Mouse (Mus musculus): Measurements from ENCODE around the gene Osbpl2.
"Not testable (repeated sequence)": the region's sequence is repeated elsewhere in the genome, so short reads cannot be mapped to it uniquely, and the experiment has no call there.

Gene Osbpl2

DNA sequence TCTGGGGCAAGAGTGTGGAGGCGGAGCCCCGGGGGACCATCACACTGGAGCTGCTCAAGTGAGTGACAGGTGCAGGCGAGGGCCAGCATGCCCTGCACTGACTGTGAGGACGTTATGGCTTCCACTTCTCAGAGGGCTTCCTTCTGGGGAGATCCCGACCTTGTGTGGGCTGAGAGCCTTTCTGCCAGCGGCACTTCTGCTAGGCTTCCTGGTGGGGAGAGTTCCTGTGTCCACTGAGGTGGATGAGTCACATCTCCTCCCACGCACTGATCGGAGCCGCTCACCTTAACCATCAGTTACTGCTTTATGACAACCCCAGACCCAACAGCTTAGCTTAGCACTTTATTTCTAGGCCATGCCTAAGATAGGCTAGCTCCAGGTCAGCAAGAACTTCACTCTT is 29.4 kb downstream of the Osbpl2 start:
- no peak for DNase-seq (ENCODE audit: low spot score in 2 of 2)

DNA sequence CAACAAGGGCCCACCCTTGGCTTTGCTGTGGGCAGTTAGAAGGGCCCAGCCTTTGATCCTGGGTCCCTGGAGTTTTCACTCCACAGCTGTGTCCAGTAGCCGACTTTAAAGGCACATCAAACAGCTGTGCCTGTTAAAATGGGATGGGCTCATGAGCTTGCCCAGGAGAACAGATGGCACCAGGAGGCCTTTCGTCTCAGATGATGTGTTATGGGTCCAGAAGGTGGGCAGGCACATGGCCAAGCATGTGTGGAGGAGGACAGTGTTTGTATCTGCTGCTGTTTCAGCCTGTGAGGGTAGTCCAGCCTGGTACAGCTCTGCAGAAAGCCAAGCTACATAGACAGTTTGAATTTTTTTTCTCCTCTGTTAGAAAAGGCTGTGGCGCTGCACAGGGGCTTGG is 35.7 kb downstream of the Osbpl2 start:
- no peak for DNase-seq (ENCODE audit: low spot score in 2 of 2)

DNA sequence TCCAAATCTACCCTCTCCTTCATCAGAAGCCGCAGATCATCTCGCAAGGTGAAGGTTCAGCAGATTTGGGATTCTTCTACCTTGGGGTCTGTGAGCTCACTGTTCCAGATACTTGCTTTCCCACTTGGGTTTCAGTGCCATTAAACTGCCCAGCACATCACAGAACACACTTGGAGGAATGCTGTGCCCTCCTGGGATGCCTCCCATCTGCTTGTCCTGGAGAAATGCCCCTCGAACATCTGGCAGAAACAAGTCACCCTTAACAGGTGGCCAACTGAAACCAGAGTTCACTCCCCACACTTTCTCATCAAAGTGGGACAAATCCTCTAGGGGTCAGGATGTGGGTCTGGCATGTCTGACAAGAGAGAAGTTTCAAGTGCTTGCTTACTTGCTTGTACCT is 39.5 kb downstream of the Osbpl2 start:
- no peak for DNase-seq (ENCODE audit: low spot score in 2 of 2)

DNA sequence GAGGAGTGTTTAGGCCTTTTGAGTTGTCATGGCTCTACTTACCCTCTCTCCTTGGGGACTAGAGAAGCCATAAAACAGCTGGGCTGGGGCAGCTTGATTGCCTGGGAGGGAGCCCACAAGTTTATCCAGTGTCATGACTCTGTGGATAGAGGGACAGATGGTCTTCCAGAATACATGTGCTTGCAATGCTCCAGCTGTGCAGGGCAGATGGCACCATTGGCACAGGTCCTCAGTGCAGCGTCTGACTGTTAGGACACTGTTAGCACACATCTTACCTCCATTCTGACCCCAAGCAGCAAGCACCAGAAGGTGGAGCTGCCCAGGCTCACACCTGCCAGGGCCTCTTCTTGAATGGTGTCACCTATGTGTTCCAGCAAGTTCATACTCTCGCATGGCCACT is 46.7 kb downstream of the Osbpl2 start:
- no peak for DNase-seq (ENCODE audit: low spot score in 2 of 2)

DNA sequence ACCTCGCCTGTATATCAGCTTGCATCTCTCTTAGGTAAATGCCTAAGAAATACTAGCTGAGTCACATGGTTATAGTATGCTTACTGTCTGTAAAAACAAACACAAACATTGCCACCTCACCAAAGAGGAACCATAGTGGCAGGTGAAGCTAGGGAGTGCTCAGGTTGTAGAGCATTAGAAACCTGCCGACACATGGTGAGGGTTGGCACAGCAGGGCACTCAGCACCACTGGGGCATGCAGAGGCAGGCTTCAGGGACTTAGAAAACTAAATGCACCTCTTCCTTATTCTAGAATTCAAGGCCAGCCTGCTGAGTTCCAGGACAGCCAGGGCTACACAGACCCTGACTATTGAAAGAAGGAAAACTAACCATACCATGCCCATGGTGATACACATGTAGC is 47.8 kb downstream of the Osbpl2 start:
- no peak for DNase-seq (ENCODE audit: low spot score in 2 of 2)

DNA sequence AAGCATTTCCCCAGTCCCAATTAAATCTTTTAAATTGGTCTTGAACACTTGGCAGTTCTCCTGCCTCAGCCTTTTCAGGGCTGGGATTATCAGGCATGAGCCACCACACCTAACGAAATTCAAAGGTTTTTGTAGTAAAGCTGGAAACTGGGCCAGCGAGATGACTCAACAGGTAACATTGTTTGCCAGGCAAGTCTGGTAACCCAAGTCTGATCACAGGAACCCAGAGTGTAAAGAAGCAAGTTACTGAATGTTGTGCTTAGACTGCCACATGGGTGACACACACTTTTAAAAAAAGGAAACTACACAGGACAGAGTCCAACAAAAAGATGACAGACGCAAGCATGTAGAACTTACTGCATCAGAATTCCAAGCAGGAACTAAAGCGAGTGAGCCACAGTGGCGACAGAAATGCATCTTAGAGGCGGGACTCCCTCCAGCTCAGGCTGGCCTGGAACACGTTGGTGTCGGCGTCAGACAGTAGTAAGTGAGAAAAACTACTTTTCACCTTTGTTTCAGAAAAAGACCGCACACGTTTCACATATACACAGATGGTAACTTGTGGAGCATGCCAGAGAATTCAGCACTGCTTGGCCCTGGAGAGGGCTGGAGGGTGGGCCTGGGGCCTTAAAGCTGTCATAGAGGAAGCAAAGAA is 51.2 kb downstream of the Osbpl2 start:
- DNase-seq (ENCODE audit: low spot score in 2 of 2): no peak

DNA sequence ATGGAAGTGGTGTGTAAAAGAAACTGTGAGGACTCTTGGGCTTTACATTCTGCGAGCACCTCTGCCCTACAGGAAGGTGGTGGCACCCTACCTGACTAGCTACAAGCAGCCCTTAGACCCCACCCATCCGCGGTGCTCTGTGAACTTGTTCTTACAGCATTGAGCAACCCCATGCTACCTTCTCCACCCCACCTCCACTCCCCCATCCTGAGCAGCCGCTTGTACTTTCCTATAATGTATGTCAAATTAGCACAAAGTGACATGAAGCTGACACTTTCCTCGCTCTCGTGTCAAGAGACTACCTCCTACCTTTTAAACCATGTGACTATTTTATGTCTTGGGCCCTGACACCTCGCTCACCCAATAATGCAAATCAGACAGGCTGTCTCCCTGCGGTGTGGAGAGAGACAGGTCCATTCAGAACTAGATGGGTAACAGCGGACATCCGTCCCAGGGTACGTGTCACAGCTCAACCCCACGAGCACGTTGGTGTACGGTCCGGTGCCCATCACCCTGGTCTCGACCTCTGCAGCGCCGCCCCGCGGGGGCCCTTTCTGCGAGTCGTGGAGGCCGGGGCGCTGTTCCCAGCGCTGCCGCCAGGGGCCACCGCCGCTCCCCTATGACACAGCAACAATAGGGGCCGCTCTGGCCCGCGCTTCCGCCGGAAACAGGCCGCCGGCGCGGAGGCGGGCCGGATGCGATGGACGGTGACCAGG is 51.9 kb downstream of the Osbpl2 start, which contains the start of gene Adrm1:
Adrm1 (plus strand) TSS at position 680 of the 716 bp plus-strand sequence.
- DNase-seq (ENCODE audit: low spot score in 2 of 2): peak; percentile 96 to 99

DNA sequence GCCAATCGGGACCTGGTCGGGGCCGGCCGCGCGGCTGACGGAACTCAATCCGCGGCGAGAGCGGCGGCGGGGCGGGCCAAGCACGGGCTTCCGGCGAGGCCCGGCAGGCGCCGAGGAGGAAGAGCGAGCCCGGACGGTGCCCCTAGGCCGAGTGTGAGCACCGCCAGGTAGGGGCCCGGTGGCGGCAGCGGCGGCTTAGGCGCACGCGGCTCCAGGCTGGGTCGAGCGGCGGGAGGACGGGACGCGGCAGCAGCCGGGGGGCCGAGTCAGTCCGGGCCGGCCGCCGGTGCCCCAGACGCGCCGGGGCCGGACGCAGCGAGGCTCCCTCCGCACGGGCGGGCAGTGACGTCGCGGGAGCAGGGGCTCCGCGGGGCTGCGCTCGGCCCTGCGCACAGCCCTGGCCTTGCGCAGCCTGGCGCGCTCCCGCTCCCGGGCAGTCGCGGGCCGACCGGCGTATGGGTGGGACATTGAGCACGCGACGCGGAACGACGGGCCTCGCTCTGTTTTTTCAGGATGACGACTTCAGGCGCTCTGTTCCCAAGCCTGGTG is 52.5 kb downstream of the Osbpl2 start:
- no peak for DNase-seq (ENCODE audit: low spot score in 2 of 2)

DNA sequence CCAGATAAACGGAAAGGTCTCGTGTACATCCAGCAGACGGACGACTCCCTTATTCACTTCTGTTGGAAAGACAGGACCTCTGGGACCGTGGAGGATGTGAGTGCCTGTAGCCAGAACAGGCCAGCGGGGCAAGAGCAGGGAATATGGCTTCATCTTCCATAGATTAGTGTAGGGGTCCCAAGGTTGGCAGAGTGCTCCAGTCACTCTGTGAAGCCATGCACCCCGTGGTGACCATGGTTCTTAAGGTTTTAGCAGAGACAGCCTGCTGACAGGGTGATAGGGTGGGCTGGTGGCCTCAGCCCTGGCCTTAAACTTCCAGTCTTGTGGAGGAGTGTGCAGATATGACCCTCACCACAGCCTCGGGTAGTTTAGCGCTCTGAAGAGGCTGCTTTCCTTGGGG is 53.0 kb downstream of the Osbpl2 start:
- no peak for DNase-seq (ENCODE audit: low spot score in 2 of 2)

DNA sequence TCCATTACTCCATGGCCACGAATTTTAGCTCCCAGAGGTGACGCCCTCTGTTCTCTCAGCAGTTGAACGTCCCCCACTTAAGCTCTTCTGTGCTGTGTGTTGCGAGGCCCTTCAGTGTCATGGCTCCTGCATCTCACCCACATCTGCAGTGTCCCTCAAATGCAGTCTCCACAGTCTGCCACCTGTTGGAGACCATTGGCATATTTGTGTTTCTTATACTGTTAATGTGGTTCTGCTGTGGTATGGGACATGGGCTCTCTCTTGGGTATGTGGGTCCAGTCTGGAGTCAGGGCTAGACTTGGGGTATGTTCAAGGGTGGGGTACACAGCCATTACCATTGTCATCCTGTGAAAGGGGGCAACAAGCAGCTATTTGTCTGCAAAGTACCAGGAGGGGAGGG is 54.1 kb downstream of the Osbpl2 start:
- DNase-seq (ENCODE audit: low spot score in 2 of 2): no peak

DNA sequence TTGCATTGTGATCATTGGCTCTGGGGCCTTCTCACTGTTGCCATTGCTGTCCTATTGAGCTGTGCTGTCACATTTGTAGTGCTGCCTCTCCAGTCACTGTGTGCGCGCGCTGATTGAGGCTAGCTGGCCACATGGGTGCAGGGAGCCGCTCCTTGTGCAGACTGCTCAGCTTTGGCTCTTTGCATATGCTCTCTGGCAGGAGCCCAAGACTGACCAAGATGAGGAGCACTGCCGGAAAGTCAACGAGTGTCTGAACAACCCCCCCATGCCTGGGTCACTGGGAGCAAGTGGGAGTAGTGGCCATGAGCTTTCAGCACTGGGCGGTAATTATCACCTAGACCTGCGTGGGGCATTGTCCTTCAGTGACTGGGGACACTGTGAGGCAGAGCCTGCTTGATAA is 54.6 kb downstream of the Osbpl2 start:
- DNase-seq (ENCODE audit: low spot score in 2 of 2): not testable (repeated sequence)

DNA sequence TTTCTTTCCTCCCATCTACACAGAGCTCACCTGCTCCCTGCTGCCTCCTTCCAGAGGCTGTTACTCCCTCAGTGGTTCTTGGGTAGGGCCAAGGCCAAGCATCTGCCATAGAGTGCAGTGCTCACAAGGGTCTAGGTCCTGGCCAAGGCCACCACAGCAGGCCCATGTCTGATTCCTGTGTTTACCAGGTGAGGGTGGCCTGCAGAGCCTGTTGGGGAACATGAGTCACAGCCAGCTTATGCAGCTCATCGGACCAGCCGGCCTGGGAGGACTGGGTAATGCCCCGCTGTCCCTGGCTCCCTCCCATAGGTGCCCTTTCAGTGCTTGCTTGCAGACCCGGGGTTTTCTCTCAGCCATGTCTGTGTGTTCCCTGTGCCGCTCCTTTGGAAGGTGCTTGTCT is 55.0 kb downstream of the Osbpl2 start:
- no peak for DNase-seq (ENCODE audit: low spot score in 2 of 2)

DNA sequence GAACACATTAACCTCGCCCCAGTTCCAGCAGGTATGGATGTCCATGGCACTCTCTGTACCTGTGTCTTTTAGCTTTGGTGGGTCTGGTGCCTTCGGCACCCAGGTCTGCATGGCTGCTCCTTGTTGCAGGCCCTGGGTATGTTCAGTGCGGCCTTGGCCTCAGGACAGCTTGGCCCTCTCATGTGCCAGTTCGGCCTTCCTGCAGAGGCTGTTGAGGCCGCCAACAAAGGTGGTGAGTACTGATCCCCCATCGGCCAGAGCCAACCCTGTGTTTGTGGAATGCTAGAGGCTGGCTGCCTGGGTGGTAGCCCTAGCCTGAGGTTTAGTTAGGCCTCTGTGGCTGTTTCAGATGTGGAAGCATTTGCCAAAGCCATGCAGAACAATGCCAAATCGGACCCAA is 56.6 kb downstream of the Osbpl2 start:
- DNase-seq (ENCODE audit: low spot score in 2 of 2): no peak

DNA sequence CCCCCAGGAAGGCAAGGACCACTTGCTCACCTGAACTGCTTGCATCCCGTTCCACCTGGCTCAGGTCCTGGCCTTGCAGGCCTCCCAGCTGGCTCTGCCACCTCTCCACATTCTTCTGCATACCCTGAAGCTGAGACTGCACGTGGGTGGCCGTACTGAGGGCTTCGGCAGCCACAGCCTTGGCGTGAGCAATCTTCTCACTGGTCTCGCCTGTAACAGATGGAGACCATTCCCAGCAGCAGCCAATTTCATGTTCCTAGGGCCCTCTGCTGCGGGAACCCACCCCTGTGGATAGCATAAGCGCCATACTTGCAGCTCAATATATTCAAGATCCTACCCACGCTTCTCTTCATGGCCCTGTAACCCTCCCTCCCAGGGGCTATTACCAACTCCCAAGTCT is 62.4 kb downstream of the Osbpl2 start:
- no peak for DNase-seq (ENCODE audit: low spot score in 2 of 2)

DNA sequence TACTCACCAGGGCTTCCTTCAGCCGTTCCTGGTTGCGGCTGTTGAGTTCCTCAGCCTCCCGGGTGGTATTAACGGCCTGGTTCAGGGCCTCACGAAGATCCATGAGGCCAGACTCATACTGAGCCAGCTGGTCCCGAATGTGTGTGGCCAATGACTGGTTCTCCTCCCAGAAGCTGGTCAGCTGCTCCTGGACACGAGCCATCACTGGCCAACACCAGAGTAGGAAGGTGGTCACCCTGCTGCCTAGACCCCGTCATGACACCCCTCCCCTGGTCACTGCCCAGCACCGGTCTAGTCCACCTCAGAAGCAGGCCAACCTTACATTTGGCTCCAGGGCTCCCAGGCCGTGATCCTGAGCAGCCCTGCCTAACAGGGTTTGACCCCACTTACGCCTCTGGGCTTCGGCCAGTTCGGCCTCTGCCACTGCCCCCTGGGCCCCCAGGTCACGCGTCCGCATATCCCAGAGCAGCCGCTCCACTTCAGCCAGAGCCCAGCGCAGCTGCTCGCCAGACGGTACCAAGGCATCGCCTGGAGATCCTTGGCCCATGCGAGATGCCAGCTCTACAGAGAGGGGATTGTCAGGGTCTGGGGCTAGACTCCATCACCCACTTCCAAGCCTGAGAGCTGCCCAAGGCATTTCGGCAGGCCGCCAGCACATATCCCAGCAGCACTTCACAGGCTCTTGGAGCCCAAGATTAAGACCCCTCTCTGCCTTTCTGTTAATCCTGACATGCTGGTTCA is 65.1 kb downstream of the Osbpl2 start:
- no peak for DNase-seq (ENCODE audit: low spot score in 2 of 2)

DNA sequence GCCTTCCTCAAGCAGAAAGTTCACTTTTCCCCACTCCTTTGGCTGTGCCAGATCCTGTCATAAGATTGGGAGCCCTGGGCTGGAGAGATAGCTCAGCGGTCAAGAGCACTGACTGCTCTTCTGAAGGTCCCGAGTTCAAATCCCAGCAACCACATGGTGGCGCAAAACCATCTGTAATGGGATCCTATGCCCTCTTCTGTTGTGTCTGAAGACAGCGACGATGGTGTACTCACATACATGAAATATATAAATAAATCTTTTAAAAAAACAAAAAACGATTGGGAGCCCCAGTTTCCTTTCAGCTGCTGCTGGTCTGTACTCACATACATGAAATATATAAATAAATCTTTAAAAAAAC is 65.6 kb downstream of the Osbpl2 start:
- DNase-seq (ENCODE audit: low spot score in 2 of 2): no peak

DNA sequence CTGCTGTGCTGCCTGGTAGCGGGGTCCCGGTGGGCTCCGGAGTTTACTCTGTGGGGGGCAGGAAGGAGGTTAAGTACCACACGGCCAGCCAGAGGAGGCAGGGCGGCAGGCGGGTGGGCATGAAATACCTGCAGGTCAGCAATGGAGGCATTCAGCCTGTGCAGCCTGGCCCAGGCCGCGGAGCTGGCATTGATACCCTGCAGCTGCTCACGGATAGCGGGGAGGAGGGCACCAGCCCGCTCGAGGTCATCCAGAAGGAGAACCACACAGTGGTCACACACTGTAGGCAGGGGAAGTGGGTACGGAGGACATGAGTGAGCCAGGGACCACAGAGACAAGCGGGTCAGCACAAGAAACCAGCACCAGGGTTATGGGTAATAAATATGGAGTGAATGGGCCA is 66.6 kb downstream of the Osbpl2 start:
- no peak for DNase-seq (ENCODE audit: low spot score in 2 of 2)

DNA sequence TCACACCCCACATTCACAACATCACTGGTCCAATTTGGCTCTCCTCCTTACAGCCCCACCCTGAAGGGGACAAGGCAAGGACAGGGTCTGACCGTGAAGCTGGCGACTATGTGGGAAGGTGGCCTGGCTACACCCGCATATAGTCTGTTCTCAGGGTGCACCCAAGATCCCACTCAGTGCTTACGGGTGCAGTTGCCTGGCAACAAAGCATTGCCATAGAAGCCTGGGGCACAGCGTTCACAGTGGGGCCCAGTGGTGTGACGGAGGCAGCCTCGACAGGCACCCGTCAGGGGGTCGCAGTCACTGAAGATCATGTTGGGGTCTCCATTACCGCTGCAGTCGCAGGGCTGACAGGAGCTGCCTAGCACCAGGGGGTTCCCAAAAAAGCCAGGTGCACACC is 68.3 kb downstream of the Osbpl2 start:
- DNase-seq (ENCODE audit: low spot score in 2 of 2): no peak

DNA sequence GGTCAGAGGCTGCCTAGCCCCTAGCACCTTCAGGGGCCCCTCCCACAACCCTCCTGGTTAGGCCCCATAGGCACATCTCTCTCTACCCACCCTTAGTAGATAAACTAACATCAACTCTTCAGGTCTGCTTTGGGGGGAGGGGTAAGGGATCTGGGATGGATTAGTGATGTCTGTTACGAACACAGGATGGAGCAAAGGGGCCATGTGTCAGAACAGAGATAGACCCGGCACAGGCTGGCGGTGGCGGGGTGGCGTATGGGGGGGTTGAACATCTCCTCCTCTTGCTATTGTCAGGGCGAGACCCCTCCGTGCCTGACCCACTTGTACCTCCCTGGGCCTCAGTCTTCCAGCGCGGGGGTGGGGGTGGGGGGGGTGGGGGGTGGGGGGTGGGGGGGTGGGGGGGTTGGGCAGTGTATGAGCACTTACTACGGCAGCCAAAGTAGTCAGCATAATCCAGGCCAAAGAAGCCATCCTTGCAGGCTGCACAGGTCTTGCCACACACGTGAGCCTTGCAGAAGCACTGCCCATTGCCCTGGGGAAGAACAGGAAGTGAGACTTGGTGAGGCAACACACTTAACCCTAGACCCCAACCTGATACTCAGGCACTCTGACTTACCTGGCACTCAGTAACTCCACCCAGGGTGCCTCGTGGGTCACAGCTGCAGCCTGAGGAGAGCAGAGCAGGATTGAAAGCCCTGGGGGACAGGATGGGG is 77.7 kb downstream of the Osbpl2 start:
- DNase-seq (ENCODE audit: low spot score in 2 of 2): no peak

DNA sequence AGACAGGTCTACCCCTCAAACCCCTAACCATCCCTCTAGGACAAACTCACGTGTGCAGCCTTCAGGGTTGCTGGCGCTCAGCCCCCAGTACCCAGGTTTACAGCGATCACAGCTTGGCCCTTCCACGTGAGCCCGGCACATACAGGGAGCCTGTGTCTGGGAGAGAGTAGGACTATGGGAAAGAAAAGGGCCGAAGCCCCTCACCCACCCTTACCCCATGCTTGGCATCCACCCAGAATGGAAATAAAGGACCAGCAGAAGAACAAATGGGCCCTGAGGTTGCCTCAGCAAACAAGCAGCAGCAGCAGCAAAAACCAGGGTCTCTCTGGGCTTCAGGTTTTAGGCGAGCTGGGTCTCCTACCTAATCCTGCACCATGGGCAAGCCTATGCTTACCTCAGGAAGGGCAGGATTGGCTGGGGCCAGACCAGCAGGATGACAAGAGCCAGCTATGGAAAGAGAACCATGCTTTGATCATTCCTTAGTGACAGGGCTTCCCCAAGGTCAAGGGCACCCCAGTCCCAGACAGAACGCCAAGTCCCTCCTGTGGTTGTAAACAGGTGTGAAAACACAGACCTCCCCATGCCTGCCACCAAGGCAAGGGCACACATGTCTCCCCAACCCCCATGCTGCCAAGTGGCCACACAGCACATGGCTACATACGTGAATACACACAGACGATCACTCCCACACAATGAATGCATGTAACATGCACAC is 78.4 kb downstream of the Osbpl2 start:
- no peak for DNase-seq (ENCODE audit: low spot score in 2 of 2)

DNA sequence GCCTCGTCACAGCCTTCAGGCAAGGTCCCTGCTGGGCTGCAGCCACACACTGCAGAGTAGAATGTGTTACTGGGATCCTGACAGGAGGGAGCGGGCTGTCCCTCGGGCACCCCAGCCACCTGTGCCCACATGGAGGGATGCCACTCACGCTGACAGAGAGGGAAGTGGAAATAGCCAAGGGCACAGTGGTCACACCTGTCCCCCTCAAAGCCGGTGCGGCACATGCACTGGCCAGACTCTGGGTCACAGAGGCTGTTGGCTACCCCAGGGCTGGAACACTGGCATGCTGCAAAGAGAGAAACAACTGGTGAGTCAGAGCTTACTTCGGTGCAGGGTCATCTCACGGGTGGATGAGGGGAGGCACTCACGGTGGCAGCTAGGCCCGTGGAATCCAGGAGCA is 79.7 kb downstream of the Osbpl2 start:
- no peak for DNase-seq (ENCODE audit: low spot score in 2 of 2)

DNA sequence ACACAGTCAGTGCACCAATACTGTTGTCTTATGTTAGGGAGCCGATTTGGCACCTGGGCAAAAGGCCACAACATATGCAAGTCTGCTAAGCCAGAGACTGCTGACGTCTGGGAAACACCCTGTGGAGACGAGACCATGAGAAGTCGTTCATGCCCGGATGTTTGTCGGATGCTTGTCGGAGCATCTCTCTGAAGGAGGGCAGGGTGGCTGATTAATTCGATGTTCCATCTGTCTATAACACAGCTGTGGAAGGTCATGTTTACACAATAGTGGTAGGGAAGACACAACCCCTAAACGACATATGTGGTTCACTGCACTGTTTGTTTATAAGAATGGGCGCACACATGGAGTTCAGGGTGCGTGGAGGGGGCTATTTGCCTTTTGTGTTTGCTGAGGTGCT is 81.6 kb downstream of the Osbpl2 start:
- no peak for DNase-seq (ENCODE audit: low spot score in 2 of 2)
